Mouse (Mus musculus) forebrain, embryonic 10.5 days (tissue): ENCODE data around the gene Tmem8. TPM values are rescaled to one million over a fixed set of nuclear protein-coding genes. Genes with fewer than 3 reads are reported as not detected.

Experiments
- DNase-seq: peaks from one replicate; pipeline ENCODE4 v3.0.0-alpha.2; 2017; ENCODE audit warnings: low spot score; ENCODE audit errors: extremely low spot score
- H3K27ac ChIP-seq: fragments of 300-500 bp; sonication (generic); 2 replicates; pipeline ENCODE4 v1.5.1; 2016; ENCODE audit warnings: mild to moderate bottlenecking
- H3K27me3 ChIP-seq: fragments of 300-500 bp; sonication (generic); 2 replicates; pipeline ENCODE4 v1.6.1; 2016; ENCODE audit warnings: mild to moderate bottlenecking; ENCODE audit not compliant: poor library complexity, severe bottlenecking
- H3K36me3 ChIP-seq: fragments of 300-500 bp; sonication (generic); replicated peaks from 2 replicates; pipeline ENCODE4 v1.6.1; 2016; ENCODE audit warnings: mild to moderate bottlenecking, moderate library complexity
- H3K4me1 ChIP-seq: fragments of 300-500 bp; sonication (generic); 2 replicates; pipeline ENCODE4 v1.6.1; 2016
- H3K4me3 ChIP-seq: fragments of 300-500 bp; sonication (generic); 2 replicates; pipeline ENCODE4 v1.5.1; 2016; ENCODE audit warnings: mild to moderate bottlenecking, moderate library complexity
- H3K9me3 ChIP-seq: fragments of 300-500 bp; sonication (generic); 2 replicates; pipeline ENCODE4 v1.6.1; 2016; ENCODE audit warnings: mild to moderate bottlenecking, moderate library complexity
- WGBS: fragments of 180-500 bp; shearing (Covaris S2); methylation state at CpG from one replicate; pipeline ENCODE4 v1.1.7; 2016; 5-methylcytosine and 5-hydroxymethylcytosine counted together
- polyA plus RNA-seq: library from polyadenylated mRNA; unstranded; fragments of >200 nt; fragmentation: Nextera tagmentation; extraction: Ambion mirVana; gene quantifications from 2 replicates; pipeline ENCODE4 v1.2.1, GENCODE M21; 2016

The Tmem8 gene
- polyA plus RNA-seq, 1 experiment from 2014 or later, result 1.7 TPM

- no peak overlapping the region for H3K4me3 ChIP-seq
- H3K36me3 ChIP-seq, result no peaks in the 10 kb centered on the region
- H3K27ac ChIP-seq, result no peak overlapping the region
- no peaks in the 10 kb centered on the region for H3K9me3 ChIP-seq
- 86% methylated on average over 7 of the region's 7 CpGs for WGBS
- peaks cover 95% of the 10 kb centered on the region for H3K27me3 ChIP-seq
- H3K4me1 ChIP-seq, result peaks cover 36% of the 10 kb centered on the region
- no peak for DNase-seq
Observed at GRCm38 (mm10) chr17:26115205-26115898, 2.3 kb downstream of the Tmem8 start.

GRCm38 (mm10) chr17:26115956-26116487 lies 2.9 kb downstream of the Tmem8 start:
- 55% methylated on average over 3 of the region's 3 CpGs for WGBS
- no peak for DNase-seq
- H3K9me3 ChIP-seq, result no peaks in the 10 kb centered on the region
- peaks cover 32% of the 10 kb centered on the region for H3K4me1 ChIP-seq
- H3K4me3 ChIP-seq, result no peak overlapping the region
- H3K27ac ChIP-seq, result no peak overlapping the region
- H3K27me3 ChIP-seq, result peaks cover 88% of the 10 kb centered on the region
- H3K36me3 ChIP-seq, result no peaks in the 10 kb centered on the region

- Histone ChIP-seq H3K27me3 (peaks cover 82% of the 10 kb centered on the region), H3K4me1 (peaks cover 25% of the 10 kb centered on the region), H3K9me3 (no peaks in the 10 kb centered on the region), H3K27ac (no peak overlapping the region), H3K4me3 (no peak overlapping the region), H3K36me3 (no peaks in the 10 kb centered on the region)
- DNase-seq, result no peak
- 90% methylated on average over 17 of the region's 17 CpGs for WGBS
Observed at GRCm38 (mm10) chr17:26116503-26117258, 3.6 kb downstream of the Tmem8 start.

- peak; percentile 55 for DNase-seq
- Histone ChIP-seq H3K9me3 (no peaks in the 10 kb centered on the region), H3K27me3 (peaks cover 48% of the 10 kb centered on the region), H3K4me3 (no peak overlapping the region), H3K4me1 (peaks cover 28% of the 10 kb centered on the region), H3K27ac (no peak overlapping the region), H3K36me3 (peaks cover 6% of the 10 kb centered on the region)
- 52% methylated on average over 33 of the region's 33 CpGs for WGBS
Observed at GRCm38 (mm10) chr17:26119766-26120710, 6.9 kb downstream of the Tmem8 start.

- H3K4me1 ChIP-seq, result peaks cover 32% of the 10 kb centered on the region
- H3K36me3 ChIP-seq, result peaks cover 32% of the 10 kb centered on the region
- 0 out of 2 replicates have a peak overlapping the region, but pooled peaks have one; percentile 26 for H3K27ac ChIP-seq
- H3K9me3 ChIP-seq, result no peaks in the 10 kb centered on the region
- DNase-seq, result no peak
- WGBS, result 63% methylated on average over 5 of the region's 5 CpGs
- peaks cover 23% of the 10 kb centered on the region for H3K27me3 ChIP-seq
- H3K4me3 ChIP-seq, result peak overlapping the region; percentile 95
Observed at GRCm38 (mm10) chr17:26122431-26123140, 9.5 kb downstream of the Tmem8 start.

GRCm38 (mm10) chr17:26123267-26123684 lies 10.2 kb downstream of the Tmem8 start, which contains the start of gene Mrpl28:
Mrpl28 (plus strand) TSS chr17:26123500.
- under 1% methylated on average over 32 of the region's 32 CpGs for WGBS
- no peaks in the 10 kb centered on the region for H3K9me3 ChIP-seq
- peaks cover 32% of the 10 kb centered on the region for H3K4me1 ChIP-seq
- H3K27me3 ChIP-seq, result peaks cover 16% of the 10 kb centered on the region
- peak within 1 kb of the TSS; percentile 95 for H3K4me3 ChIP-seq
- DNase-seq, result peak; percentile 92
- H3K36me3 ChIP-seq, result peaks cover 39% of the 10 kb centered on the region
- peak within 1 kb of the TSS; percentile 84 for H3K27ac ChIP-seq

GRCm38 (mm10) chr17:26124560-26124959 lies 11.5 kb downstream of the Tmem8 start:
- 92% methylated on average over 7 of the region's 7 CpGs for WGBS
- DNase-seq, result no peak
- Histone ChIP-seq H3K27me3 (peaks cover 3% of the 10 kb centered on the region), H3K36me3 (peaks cover 52% of the 10 kb centered on the region), H3K4me3 (peak overlapping the region; percentile 95), H3K27ac (no peak overlapping the region), H3K4me1 (peaks cover 32% of the 10 kb centered on the region), H3K9me3 (no peaks in the 10 kb centered on the region)

- H3K9me3 ChIP-seq, result no peaks in the 10 kb centered on the region
- DNase-seq, result no peak
- peaks cover 28% of the 10 kb centered on the region for H3K4me1 ChIP-seq
- no peak overlapping the region for H3K27ac ChIP-seq
- WGBS, result 91% methylated on average over 10 of the region's 10 CpGs
- H3K36me3 ChIP-seq, result peaks cover 58% of the 10 kb centered on the region
- H3K4me3 ChIP-seq, result peak overlapping the region; percentile 95; the same call in 1 of the 2 replicates
- H3K27me3 ChIP-seq, result no peaks in the 10 kb centered on the region; the same call in 1 of the 2 replicates
Observed at GRCm38 (mm10) chr17:26125226-26125625, 12.1 kb downstream of the Tmem8 start.

- peak overlapping the region; percentile 76; the same call in 1 of the 2 replicates for H3K27ac ChIP-seq
- peak overlapping the region; percentile 34; the same call in 1 of the 2 replicates for H3K4me3 ChIP-seq
Observed at GRCm38 (mm10) chr17:26131062-26131732, 18.1 kb downstream of the Tmem8 start.

GRCm38 (mm10) chr17:26131856-26132853 lies 19.1 kb downstream of the Tmem8 start:
- no peak for DNase-seq
- Histone ChIP-seq H3K4me3 (peak overlapping the region; percentile 34; the same call in 1 of the 2 replicates), H3K9me3 (no peaks in the 10 kb centered on the region), H3K27ac (peak overlapping the region; percentile 76), H3K36me3 (peaks cover 67% of the 10 kb centered on the region), H3K27me3 (no peaks in the 10 kb centered on the region), H3K4me1 (peaks cover 22% of the 10 kb centered on the region)
- 81% methylated on average over 18 of the region's 18 CpGs for whole genome bisulfite sequencing

More at GRCm38 (mm10) chr17:26131062-26131732, 18.1 kb downstream of the Tmem8 start:
- Histone ChIP-seq H3K27me3 (no peaks in the 10 kb centered on the region), H3K9me3 (no peaks in the 10 kb centered on the region), H3K4me1 (peaks cover 20% of the 10 kb centered on the region), H3K36me3 (peaks cover 76% of the 10 kb centered on the region)
- DNase-seq, result no peak
- 82% methylated on average over 18 of the region's 18 CpGs for WGBS
